Mouse (Mus musculus) neural tube, embryonic 11.5 days (tissue): ENCODE data around the gene Gm5662. TPM values are rescaled to one million over a fixed set of nuclear protein-coding genes. Genes with fewer than 3 reads are reported as not detected.
"Not testable (repeated sequence)": the region's sequence is repeated elsewhere in the genome, so short reads cannot be mapped to it uniquely, and the experiment has no call there.

Experiments
- ATAC-seq: fragments of 200-750 bp; cut with Nextera tagmentation; 2 replicates; pipeline ENCODE4 v1.8.0; 2017; ENCODE audit warnings: moderate number of reproducible peaks, mild to moderate bottlenecking, moderate TSS enrichment, moderate library complexity; ENCODE audit not compliant: insufficient read depth, low FRiP score, low TSS enrichment
- DNase-seq: peaks from one replicate; pipeline ENCODE4 v3.0.0-alpha.2; 2015; ENCODE audit warnings: low spot score
- H3K27ac ChIP-seq: fragments of 300-500 bp; sonication (generic); 2 replicates; pipeline ENCODE4 v1.5.1; 2014; ENCODE audit warnings: low read depth, mild to moderate bottlenecking, low read length
- H3K27me3 ChIP-seq: fragments of 300-500 bp; sonication (generic); 2 replicates; pipeline ENCODE4 v1.6.1; 2014; ENCODE audit warnings: mild to moderate bottlenecking, low read length, mixed read lengths; ENCODE audit not compliant: control insufficient read depth, insufficient read depth
- H3K36me3 ChIP-seq: fragments of 300-500 bp; sonication (generic); 2 replicates; pipeline ENCODE4 v1.6.1; 2014; ENCODE audit warnings: mild to moderate bottlenecking, low read length, moderate library complexity, mixed read lengths; ENCODE audit not compliant: control insufficient read depth, insufficient read depth
- H3K4me1 ChIP-seq: fragments of 300-500 bp; sonication (generic); 2 replicates; pipeline ENCODE4 v1.6.1; 2014; ENCODE audit warnings: low read length, mixed read lengths; ENCODE audit not compliant: control insufficient read depth, insufficient read depth
- H3K4me2 ChIP-seq: fragments of 300-500 bp; sonication (generic); 2 replicates; pipeline ENCODE4 v1.6.1; 2014; ENCODE audit warnings: low read depth, mild to moderate bottlenecking, moderate library complexity
- H3K4me3 ChIP-seq: fragments of 300-500 bp; sonication (generic); 2 replicates; pipeline ENCODE4 v1.5.1; 2014; ENCODE audit warnings: low read depth, low read length
- H3K9ac ChIP-seq: fragments of 300-500 bp; sonication (generic); 2 replicates; pipeline ENCODE4 v1.6.1; 2014; ENCODE audit warnings: mild to moderate bottlenecking, low read length
- H3K9me3 ChIP-seq: fragments of 300-500 bp; sonication (generic); 2 replicates; pipeline ENCODE4 v1.6.1; 2016; ENCODE audit warnings: low read length; ENCODE audit not compliant: control insufficient read depth
- WGBS: fragments of 180-500 bp; shearing (Covaris S2); extraction: QIAGEN DNeasy Blood & Tissue Kit; methylation state at CpG from one replicate; pipeline ENCODE4 v1.1.7; 2014; 5-methylcytosine and 5-hydroxymethylcytosine counted together
- polyA plus RNA-seq: library from polyadenylated mRNA; unstranded; fragments of >200 nt; fragmentation: Nextera tagmentation; extraction: Ambion mirVana; gene quantifications from 2 replicates; pipeline ENCODE4 v1.2.1, GENCODE M21; 2014

Gm5662 gene
- polyA plus RNA-seq, 1 experiment from 2014 or later = not detected

GRCm38 (mm10) chr12:88245786-88246185 lies 28.5 kb downstream of the Gm5662 start:
- H3K27ac ChIP-seq, H3K27me3 ChIP-seq: not testable (repeated sequence)

GRCm38 (mm10) chr12:88242940-88243339 lies 31.4 kb downstream of the Gm5662 start:
- not testable (repeated sequence) for H3K4me3 ChIP-seq, H3K4me1 ChIP-seq, H3K9me3 ChIP-seq, H3K36me3 ChIP-seq, H3K27me3 ChIP-seq, DNase-seq, H3K9ac ChIP-seq, ATAC-seq, H3K4me2 ChIP-seq, H3K27ac ChIP-seq
- 59% methylated on average over 1 of the region's 1 CpGs for WGBS

More at GRCm38 (mm10) chr12:88245786-88246185, 28.5 kb downstream of the Gm5662 start:
- not testable (repeated sequence) for H3K9me3 ChIP-seq, H3K4me1 ChIP-seq, H3K4me2 ChIP-seq, H3K36me3 ChIP-seq, H3K4me3 ChIP-seq, DNase-seq, ATAC-seq, H3K9ac ChIP-seq

Other genes starting within 250 kb of the Gm5662 start
- not detected in 2 replicates for gene Gm2056, start 247.5 kb downstream of the Gm5662 start, polyA plus RNA-seq
- not detected in 2 replicates for gene Gm16368, start 190.8 kb downstream of the Gm5662 start, polyA plus RNA-seq
- gene Gm10436, start 92.4 kb downstream of the Gm5662 start, polyA plus RNA-seq = not detected in 2 replicates
- not detected in 2 replicates for gene Gm8332, start 24.4 kb downstream of the Gm5662 start, polyA plus RNA-seq
- gene Gm5039, start 49.5 kb upstream of the Gm5662 start, polyA plus RNA-seq = not detected in 2 replicates
- 14.3 and 17.1 TPM in 2 replicates for gene Adck1, start 86.1 kb upstream of the Gm5662 start, polyA plus RNA-seq